Mouse (Mus musculus) erythroblast, embryonic 14.5 days (primary cell): ENCODE results near the gene Ctnna3. TPM values are rescaled to one million over a fixed set of nuclear protein-coding genes. Genes with fewer than 3 reads are reported as not detected.

Source experiments
- H3K27me3 ChIP-seq: 2 replicates; pipeline ENCODE4 v1.6.1; 2012; ENCODE audit warnings: inconsistent platforms; ENCODE audit not compliant: control insufficient read depth
- H3K36me3 ChIP-seq: 2 replicates; pipeline ENCODE4 v1.6.1; 2012; ENCODE audit warnings: mild to moderate bottlenecking, inconsistent platforms; ENCODE audit not compliant: control insufficient read depth
- H3K4me1 ChIP-seq: 2 replicates; pipeline ENCODE4 v1.6.1; 2012; ENCODE audit warnings: inconsistent platforms; ENCODE audit not compliant: control insufficient read depth
- H3K4me3 ChIP-seq: replicated peaks from 2 replicates; pipeline ENCODE3; 2012; ENCODE audit warnings: moderate library complexity, mild to moderate bottlenecking, inconsistent platforms
- H3K9me3 ChIP-seq: 2 replicates; pipeline ENCODE4 v1.6.1; 2012; ENCODE audit warnings: low read length, inconsistent platforms, mixed read lengths; ENCODE audit not compliant: control insufficient read depth
- GATA1 ChIP-seq: IDR thresholded peaks from 2 replicates; pipeline ENCODE4 v1.6.1; 2012; ENCODE audit warnings: low read length, inconsistent platforms, mixed read lengths
- TAL1 ChIP-seq: IDR thresholded peaks from 3 replicates; pipeline ENCODE4 v1.6.1; 2012; ENCODE audit warnings: low read length, inconsistent platforms, mixed read lengths
- polyA plus RNA-seq: library from polyadenylated mRNA; stranded (reverse); fragments of >175 nt; gene quantifications from 2 replicates; pipeline ENCODE4 v1.2.3, GENCODE M21; 2012

Ctnna3 gene
- polyA plus RNA-seq, 1 experiment, result not detected

DNA sequence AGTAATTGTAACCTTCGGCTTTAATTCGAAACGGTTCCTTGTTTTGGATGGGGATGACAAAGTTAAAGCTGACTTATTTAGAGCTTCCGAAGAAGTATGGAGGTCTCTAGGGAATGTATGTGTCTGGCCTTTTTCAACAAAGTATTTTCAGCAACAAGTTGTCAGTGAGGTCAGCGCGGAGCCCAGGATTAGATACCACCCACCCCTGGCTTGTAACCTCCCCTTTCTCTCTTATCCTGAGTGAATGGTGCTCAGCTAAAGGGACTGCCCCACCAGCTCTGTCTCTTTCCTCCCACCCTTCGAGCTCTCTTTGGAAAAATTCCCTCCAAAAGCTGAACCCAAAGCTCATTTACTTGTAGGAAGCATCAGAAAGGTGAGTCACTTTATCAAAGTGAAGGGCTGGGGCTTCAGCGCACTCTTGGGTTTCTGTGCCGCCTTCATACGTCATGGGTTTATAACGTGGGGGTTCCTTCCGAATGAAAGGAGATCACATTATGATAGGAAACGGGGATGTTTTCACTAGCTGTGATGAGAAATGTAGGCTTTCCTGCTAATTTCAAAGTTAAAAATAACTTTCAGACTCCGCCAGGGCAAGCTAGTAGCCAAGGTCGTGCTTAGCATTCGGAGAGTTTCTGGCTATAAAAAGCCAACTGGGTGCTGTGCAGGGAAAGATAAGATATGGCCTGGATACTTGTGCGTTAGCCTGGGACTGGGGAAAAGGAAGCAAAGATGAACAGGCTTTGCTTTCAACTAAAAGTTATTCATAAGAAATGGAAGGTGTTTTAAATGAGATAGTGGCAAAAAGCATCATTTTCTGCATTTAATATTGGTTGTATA lies 27.6 kb downstream of the Ctnna3 start:
- no peaks in the 10 kb centered on the region for H3K36me3 ChIP-seq
- H3K27me3 ChIP-seq, result peaks cover 13% of the 10 kb centered on the region
- TF ChIP-seq TAL1, result no peak
- no peak for TF ChIP-seq GATA1
- H3K4me3 ChIP-seq, result peak overlapping the region; percentile 46
- peaks cover 37% of the 10 kb centered on the region for H3K4me1 ChIP-seq
- H3K9me3 ChIP-seq, result no peaks in the 10 kb centered on the region

DNA sequence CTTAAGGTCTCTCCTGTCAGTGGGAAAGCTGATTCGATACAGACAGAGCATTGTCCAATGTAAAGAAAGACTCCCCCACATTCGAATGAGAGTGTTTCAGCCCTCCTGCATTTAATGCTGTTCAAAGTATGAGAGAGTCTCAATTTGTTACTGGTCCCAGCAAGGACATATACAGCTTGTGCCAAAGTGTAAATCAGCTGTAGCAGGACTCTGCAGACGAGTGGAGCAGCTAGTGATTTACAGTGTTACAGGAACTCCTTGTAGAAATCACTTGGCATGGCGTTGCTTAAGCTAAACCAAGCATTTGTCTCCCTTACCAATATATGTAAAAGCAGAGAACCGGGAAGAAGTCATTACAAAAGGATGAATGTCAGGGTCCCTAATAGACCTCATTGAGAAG lies 31.0 kb downstream of the Ctnna3 start:
- Histone ChIP-seq H3K4me1 (peaks cover 17% of the 10 kb centered on the region), H3K36me3 (no peaks in the 10 kb centered on the region), H3K9me3 (no peaks in the 10 kb centered on the region), H3K27me3 (peaks cover 13% of the 10 kb centered on the region), H3K4me3 (no peak overlapping the region)
- TF ChIP-seq TAL1, result no peak
- TF ChIP-seq GATA1, result no peak

DNA sequence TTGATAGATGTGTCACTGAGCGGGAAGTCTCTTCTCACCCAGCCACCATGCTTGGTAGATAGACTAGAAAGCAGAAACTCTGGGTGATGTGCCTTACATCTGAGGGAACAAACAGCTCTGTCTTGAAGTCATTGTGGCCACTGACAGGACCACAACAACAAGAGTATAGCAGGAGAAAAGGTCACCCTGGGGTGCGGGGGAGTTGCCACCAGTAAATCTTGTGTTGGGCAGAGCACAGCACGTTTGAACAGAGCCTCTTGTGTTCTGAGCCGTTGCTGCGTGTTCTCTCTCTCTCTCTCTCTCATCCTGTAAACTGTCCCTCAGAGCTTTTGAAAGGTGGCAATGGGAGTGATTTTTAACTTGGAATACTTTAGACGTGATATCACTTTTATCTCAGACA lies 42.6 kb downstream of the Ctnna3 start:
- H3K36me3 ChIP-seq, result no peaks in the 10 kb centered on the region
- no peaks in the 10 kb centered on the region for H3K27me3 ChIP-seq
- TF ChIP-seq GATA1 (no peak), TAL1 (no peak)
- H3K4me3 ChIP-seq, result no peak overlapping the region
- H3K4me1 ChIP-seq, result peaks cover 3% of the 10 kb centered on the region; the same call in 1 of the 2 replicates
- no peaks in the 10 kb centered on the region; the same call in 1 of the 2 replicates for H3K9me3 ChIP-seq

DNA sequence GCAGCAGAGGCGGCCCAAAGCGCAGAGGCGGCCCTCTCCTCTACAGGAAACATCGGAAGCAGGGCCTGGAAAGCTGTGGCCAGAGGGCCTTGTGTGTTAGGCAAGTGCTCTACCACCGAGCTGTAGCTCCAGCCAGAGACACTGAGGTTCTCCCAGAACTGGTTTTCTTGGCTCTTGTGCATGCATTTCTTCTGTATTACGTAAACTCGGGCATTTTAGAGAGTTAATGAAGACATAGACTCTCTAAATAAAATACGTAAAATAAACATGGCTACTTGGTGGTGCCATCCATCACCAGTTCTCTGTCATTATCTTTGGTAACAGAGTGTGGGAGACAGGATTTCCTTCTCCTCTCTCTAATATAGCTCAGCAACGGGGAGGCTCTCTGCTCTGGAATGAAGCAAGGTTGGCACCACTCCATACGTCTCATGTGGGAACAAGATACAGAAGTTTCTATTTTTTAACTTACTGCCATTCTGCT lies 46.3 kb downstream of the Ctnna3 start:
- H3K4me1 ChIP-seq, result peaks cover 6% of the 10 kb centered on the region
- no peak overlapping the region for H3K4me3 ChIP-seq
- no peaks in the 10 kb centered on the region for H3K27me3 ChIP-seq
- H3K9me3 ChIP-seq, result no peaks in the 10 kb centered on the region
- H3K36me3 ChIP-seq, result no peaks in the 10 kb centered on the region
- TF ChIP-seq TAL1 (no peak), GATA1 (no peak)

DNA sequence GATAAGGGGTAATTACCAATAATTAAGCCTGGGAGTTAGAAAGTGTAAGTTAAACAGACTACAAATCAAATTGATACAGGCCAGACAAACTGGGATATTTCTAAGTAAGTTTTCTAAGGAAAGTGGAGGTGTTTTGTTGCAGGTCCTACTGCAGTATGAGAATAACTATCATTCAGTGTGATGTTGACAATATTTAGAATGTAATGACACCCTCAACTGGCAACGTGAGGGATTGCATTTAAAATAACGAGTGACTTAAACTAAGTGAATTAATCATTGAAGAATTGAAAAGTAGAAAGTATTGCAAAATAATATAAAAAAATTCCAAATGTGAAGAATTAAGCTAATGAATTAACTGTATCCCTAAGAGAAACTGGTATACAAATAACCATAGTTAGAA lies 49.0 kb downstream of the Ctnna3 start:
- Histone ChIP-seq H3K27me3 (no peaks in the 10 kb centered on the region), H3K4me1 (peaks cover 10% of the 10 kb centered on the region), H3K9me3 (no peaks in the 10 kb centered on the region), H3K36me3 (no peaks in the 10 kb centered on the region), H3K4me3 (no peak overlapping the region)
- TF ChIP-seq GATA1 (no peak), TAL1 (no peak)

DNA sequence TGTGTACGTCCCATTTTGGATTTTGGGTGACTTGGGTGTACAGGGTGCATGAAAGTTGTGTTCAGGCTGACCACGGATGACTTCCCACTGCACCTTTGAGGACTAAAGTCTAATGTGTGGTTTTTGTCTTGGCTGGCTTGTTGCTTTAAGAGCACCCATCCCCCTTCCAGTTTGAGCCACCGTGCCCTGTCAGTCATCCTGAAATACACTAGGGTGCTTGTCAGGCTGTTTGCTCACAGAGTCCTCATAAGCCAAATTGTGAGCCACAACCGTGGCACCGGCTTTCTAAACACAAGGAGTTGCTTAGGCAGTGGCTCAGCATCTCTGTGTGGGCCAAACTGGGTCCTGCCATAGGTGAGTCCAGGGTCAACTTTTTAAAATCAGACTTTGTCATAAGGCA lies 50.2 kb downstream of the Ctnna3 start:
- TF ChIP-seq GATA1 (no peak), TAL1 (no peak)
- Histone ChIP-seq H3K36me3 (no peaks in the 10 kb centered on the region), H3K9me3 (no peaks in the 10 kb centered on the region), H3K4me1 (peaks cover 10% of the 10 kb centered on the region), H3K4me3 (no peak overlapping the region), H3K27me3 (no peaks in the 10 kb centered on the region)

DNA sequence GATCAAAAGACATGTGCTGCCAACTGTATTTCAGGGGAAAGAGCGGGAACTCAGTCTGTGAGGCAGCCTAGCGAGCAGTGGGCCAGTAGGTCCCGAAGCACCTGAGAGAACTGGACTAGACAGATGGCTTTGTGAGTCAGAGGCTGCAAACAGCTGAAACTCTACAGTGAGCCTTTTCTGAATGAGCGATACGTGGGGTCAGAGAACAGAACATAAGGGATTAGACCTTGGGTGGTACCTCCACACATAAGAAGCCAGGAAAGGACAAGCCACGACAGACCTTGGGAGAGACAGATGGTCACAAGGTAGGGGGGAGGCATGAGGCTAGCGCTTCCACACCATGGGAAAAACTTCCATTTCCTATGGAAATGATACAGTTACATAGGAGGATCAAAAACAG lies 58.4 kb downstream of the Ctnna3 start:
- no peaks in the 10 kb centered on the region for H3K9me3 ChIP-seq
- no peaks in the 10 kb centered on the region for H3K27me3 ChIP-seq
- H3K4me1 ChIP-seq, result no peaks in the 10 kb centered on the region
- TF ChIP-seq GATA1, result no peak
- TF ChIP-seq TAL1, result no peak
- H3K36me3 ChIP-seq, result no peaks in the 10 kb centered on the region
- no peak overlapping the region for H3K4me3 ChIP-seq

DNA sequence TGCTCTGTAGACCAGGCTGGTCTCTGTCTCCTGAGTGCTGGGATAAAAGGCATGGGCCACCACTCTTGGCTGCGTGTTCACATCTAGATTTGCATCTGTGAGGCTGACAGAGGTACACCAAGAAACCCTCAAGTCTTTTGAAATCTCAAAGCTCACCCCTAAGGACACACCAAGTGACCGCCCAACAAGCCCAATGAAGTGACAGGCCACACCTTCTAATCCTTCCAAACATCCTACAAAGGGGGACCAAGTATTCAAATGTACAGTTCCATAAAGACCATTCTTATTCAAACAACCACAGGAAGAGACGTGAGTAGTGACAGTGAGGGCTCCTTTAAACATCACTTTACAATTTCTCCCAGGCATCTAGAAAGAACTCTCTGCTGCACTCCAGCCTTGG lies 94.1 kb downstream of the Ctnna3 start:
- H3K36me3 ChIP-seq, result no peaks in the 10 kb centered on the region
- H3K27me3 ChIP-seq, result no peaks in the 10 kb centered on the region
- TF ChIP-seq GATA1 (no peak), TAL1 (no peak)
- H3K4me3 ChIP-seq, result no peak overlapping the region
- H3K9me3 ChIP-seq, result no peaks in the 10 kb centered on the region
- no peaks in the 10 kb centered on the region for H3K4me1 ChIP-seq

DNA sequence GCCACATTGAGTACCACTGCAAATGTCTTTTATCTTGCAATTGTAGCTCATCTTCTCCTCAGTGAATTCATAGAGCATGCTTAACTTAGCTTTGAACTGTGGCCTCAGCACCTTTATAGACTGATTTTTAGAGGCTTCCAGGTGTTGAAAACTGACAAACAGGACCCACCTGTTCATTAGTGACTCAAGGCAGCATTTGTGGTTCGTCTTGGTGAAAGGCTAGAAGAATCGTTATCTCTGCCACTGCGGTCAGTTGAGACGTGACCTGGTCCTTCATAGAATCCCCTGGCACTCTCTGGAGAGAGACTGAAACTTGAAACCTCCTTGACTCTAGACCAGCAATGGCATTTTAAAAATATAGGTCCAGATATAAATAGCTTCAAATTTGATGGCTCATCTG lies 96.1 kb downstream of the Ctnna3 start:
- H3K27me3 ChIP-seq, result no peaks in the 10 kb centered on the region
- H3K4me3 ChIP-seq, result no peak overlapping the region
- H3K9me3 ChIP-seq, result no peaks in the 10 kb centered on the region
- H3K4me1 ChIP-seq, result no peaks in the 10 kb centered on the region
- no peak for TF ChIP-seq TAL1
- no peak for TF ChIP-seq GATA1
- H3K36me3 ChIP-seq, result no peaks in the 10 kb centered on the region

DNA sequence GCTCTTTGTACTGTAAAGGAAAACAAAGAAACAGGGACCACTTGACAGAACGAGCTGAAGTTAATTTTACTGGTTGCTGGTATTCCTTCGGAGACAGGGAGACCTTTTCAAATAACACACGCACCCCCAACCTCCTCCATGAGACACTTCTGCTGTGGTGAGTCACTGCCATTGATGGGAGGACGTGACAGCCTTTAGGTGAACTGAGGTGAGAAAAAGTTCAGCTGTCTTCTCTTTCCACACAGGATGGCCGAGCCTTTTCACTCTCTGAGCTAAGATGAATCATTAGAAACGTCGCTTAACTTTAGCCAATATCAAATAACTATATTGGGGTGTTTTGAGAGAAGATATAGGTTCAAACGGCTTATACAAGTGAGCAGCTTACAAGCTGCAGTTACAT lies 102.5 kb downstream of the Ctnna3 start:
- no peak for TF ChIP-seq GATA1
- no peak for TF ChIP-seq TAL1
- no peaks in the 10 kb centered on the region for H3K4me1 ChIP-seq
- no peaks in the 10 kb centered on the region for H3K27me3 ChIP-seq
- H3K4me3 ChIP-seq, result no peak overlapping the region
- peaks cover 9% of the 10 kb centered on the region for H3K9me3 ChIP-seq
- no peaks in the 10 kb centered on the region for H3K36me3 ChIP-seq
